Mouse (Mus musculus): Measurements from ENCODE around the gene Tent5c. TPM values are rescaled to one million over a fixed set of nuclear protein-coding genes. Genes with fewer than 3 reads are reported as not detected.

The Tent5c gene
- polyA plus RNA-seq, 1 experiment from 2014 or later: 31.3 TPM

- Histone ChIP-seq H3K36me3 (no peaks in the 10 kb centered on the region), H3K9me3 (no peaks in the 10 kb centered on the region), H3K4me2 (peak overlapping the region; percentile 100), H3K27me3 (replicated peaks) (peaks cover 47% of the 10 kb centered on the region), H3K27ac (replicated peaks) (no peak overlapping the region), H3K4me3 (peak overlapping the region; percentile 78), H3K9ac (no peak overlapping the region; the same call in 1 of the 2 replicates), H3K4me1 (peaks cover 22% of the 10 kb centered on the region)
- no peak for ATAC-seq (ENCODE audit: extremely low read depth, insufficient number of reproducible peaks, low FRiP score, low TSS enrichment)
- 58% methylated on average over 2 of the region's 2 CpGs for WGBS
These were observed 2.1 kb downstream of the Tent5c start for GRCm38 (mm10) chr3:100487046-100487445.

GRCm38 (mm10) chr3:100485390-100486132 is 3.6 kb downstream of the Tent5c start:
- H3K9me3 ChIP-seq: no peaks in the 10 kb centered on the region
- peaks cover 38% of the 10 kb centered on the region for H3K27me3 ChIP-seq (replicated peaks)
- peaks cover 23% of the 10 kb centered on the region for H3K4me1 ChIP-seq
- H3K9ac ChIP-seq: peak overlapping the region; percentile 50; the same call in 1 of the 2 replicates
- ATAC-seq (ENCODE audit: extremely low read depth, insufficient number of reproducible peaks, low FRiP score, low TSS enrichment): no peak
- whole genome bisulfite sequencing: 54% methylated on average over 11 of the region's 11 CpGs
- peak overlapping the region; percentile 15; the same call in 1 of the 2 replicates for H3K27ac ChIP-seq (replicated peaks)
- H3K4me2 ChIP-seq: peak overlapping the region; percentile 100
- H3K36me3 ChIP-seq: no peaks in the 10 kb centered on the region
- peak overlapping the region; percentile 78 for H3K4me3 ChIP-seq

GRCm38 (mm10) chr3:100482971-100483610 is 6.0 kb downstream of the Tent5c start:
- WGBS: 60% methylated on average over 5 of the region's 5 CpGs
- ATAC-seq (ENCODE audit: extremely low read depth, insufficient number of reproducible peaks, low FRiP score, low TSS enrichment): peak; percentile 23; the same call in 1 of the 2 replicates
- Histone ChIP-seq H3K4me2 (peak overlapping the region; percentile 100), H3K9ac (peak overlapping the region; percentile 16; the same call in 1 of the 2 replicates), H3K36me3 (no peaks in the 10 kb centered on the region), H3K27me3 (replicated peaks) (peaks cover 29% of the 10 kb centered on the region), H3K4me3 (peak overlapping the region; percentile 34), H3K9me3 (no peaks in the 10 kb centered on the region), H3K4me1 (peaks cover 14% of the 10 kb centered on the region), H3K27ac (replicated peaks) (peak overlapping the region; percentile 70; the same call in 1 of the 2 replicates)

DNA sequence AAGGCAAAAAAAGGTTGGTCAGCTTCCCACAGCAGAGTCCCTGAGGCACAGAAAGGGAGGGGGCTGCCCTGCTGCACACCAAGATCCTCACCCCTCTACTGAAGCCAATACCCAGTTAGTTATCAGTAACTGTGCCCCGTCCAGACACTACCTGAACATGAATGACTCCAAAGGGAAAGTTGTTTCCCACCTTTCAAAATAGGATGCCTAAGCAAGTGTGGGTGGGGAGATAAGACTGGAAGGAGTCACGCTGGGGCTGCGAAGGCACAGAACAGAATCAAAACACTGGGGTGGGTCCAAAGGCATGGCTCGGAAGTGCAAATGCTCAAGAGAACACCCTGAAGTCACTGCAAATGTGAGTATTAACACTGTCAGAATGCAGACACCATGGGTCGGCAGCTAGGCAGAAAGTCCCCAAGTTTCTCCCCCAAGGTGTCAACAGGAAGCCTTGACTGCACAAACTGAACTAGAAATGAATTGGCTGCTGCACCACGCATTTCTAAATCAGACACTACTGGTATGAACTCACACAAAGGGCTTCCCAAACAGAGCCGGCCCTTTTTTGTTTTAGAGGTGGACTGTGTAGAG is 6.7 kb downstream of the Tent5c start:
- peak overlapping the region; percentile 34 for H3K4me3 ChIP-seq
- peak overlapping the region; percentile 100 for H3K4me2 ChIP-seq
- peaks cover 22% of the 10 kb centered on the region for H3K27me3 ChIP-seq (replicated peaks)
- WGBS: 25% methylated on average over 7 of the region's 7 CpGs
- H3K9ac ChIP-seq: peak overlapping the region; percentile 16; the same call in 1 of the 2 replicates
- H3K36me3 ChIP-seq: no peaks in the 10 kb centered on the region
- H3K27ac ChIP-seq (replicated peaks): peak overlapping the region; percentile 70
- H3K4me1 ChIP-seq: peaks cover 12% of the 10 kb centered on the region
- ATAC-seq (ENCODE audit: extremely low read depth, insufficient number of reproducible peaks, low FRiP score, low TSS enrichment): peak; percentile 55; the same call in 1 of the 2 replicates
- no peaks in the 10 kb centered on the region for H3K9me3 ChIP-seq

- no peaks in the 10 kb centered on the region for H3K9me3 ChIP-seq
- peak overlapping the region; percentile 34 for H3K4me3 ChIP-seq
- ATAC-seq (ENCODE audit: extremely low read depth, insufficient number of reproducible peaks, low FRiP score, low TSS enrichment): no peak
- H3K4me1 ChIP-seq: peaks cover 12% of the 10 kb centered on the region
- no peak overlapping the region for H3K9ac ChIP-seq
- H3K36me3 ChIP-seq: no peaks in the 10 kb centered on the region
- 0 out of 2 replicates have a peak overlapping the region, but pooled peaks have one; percentile 15 for H3K27ac ChIP-seq (replicated peaks)
- H3K27me3 ChIP-seq (replicated peaks): peaks cover 7% of the 10 kb centered on the region; the same call in 1 of the 2 replicates
- H3K4me2 ChIP-seq: peak overlapping the region; percentile 100
- WGBS: 76% methylated on average over 7 of the region's 7 CpGs
These were observed 8.7 kb downstream of the Tent5c start for GRCm38 (mm10) chr3:100480251-100481005.

DNA sequence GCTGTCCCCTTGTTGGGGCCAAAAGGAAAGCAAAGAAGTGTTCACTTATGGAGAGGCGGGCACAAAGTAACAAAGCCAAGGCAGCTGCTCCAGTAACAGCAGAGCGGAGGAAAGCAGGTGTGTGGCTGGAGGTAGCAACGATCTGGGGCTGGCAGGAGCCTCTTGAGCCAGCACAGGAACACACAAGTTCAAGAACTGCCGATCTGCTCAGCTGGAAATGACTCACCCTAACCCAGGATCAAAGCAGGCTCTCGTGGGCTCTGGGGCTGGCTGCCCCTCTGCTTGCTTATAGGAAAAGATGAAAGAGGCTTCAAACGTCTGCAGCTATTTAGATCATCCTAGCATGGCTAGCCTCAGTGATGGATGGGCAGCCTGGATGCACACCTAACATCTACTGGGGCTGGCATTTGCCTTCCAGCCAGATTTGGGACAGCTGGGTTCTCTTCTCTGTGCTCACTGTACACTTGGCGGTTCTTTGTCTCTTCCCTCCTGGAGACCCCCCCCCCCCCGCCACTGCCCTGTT is 14.1 kb downstream of the Tent5c start:
- no peak for ATAC-seq (ENCODE audit: extremely low read depth, insufficient number of reproducible peaks, low FRiP score, low TSS enrichment)
- 51% methylated on average over 8 of the region's 8 CpGs for WGBS
- Histone ChIP-seq H3K9ac (no peak overlapping the region), H3K4me2 (no peak overlapping the region), H3K27me3 (replicated peaks) (0 out of 2 replicates have a peak, but pooled peaks cover 8% of the 10 kb centered on the region), H3K4me3 (no peak overlapping the region), H3K36me3 (0 out of 2 replicates have a peak, but pooled peaks cover 5% of the 10 kb centered on the region), H3K27ac (replicated peaks) (no peak overlapping the region), H3K9me3 (no peaks in the 10 kb centered on the region), H3K4me1 (no peaks in the 10 kb centered on the region)

DNA sequence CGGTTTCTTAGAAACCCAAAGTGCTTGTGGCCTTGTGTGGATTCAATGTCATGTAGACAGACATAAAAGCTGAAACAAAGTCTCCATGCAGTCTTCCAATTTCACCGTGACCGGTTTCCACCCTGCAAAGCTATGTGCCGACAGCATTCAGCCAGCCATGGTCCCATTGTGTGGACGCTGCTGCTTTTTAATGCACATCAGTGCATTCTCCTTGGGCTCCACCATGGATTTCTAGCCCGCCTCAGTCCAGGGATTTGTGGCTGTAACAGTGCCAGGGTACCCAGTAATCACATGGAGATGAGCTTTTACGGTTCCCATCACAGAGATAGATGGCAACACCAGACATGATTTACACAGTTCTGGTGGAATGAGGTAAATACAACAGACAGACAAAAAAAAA is 14.6 kb downstream of the Tent5c start:
- Histone ChIP-seq H3K27ac (replicated peaks) (no peak overlapping the region), H3K4me1 (no peaks in the 10 kb centered on the region), H3K9me3 (no peaks in the 10 kb centered on the region), H3K36me3 (0 out of 2 replicates have a peak, but pooled peaks cover 5% of the 10 kb centered on the region), H3K27me3 (replicated peaks) (0 out of 2 replicates have a peak, but pooled peaks cover 8% of the 10 kb centered on the region), H3K9ac (no peak overlapping the region), H3K4me2 (no peak overlapping the region), H3K4me3 (no peak overlapping the region)
- ATAC-seq (ENCODE audit: extremely low read depth, insufficient number of reproducible peaks, low FRiP score, low TSS enrichment): no peak
- WGBS: 88% methylated on average over 7 of the region's 7 CpGs

DNA sequence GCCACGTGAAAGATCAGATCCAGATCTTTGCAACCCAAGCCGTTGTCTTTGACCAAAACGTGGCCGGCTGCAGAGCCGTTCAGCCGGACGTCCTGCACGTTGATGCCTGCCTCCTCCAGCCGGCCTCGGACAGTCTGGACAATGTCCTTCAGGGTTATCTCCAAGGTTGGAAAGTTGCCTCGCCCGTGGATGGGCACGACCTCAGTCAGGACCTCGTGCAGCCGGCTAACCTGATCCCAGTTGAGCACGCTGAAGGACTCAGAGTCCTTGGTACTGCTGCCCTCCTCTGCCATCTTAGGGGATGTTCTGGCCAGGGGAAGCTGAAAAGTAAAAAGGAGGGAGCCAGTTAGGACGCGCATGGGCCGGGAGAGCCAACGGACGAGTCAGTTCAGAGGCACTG is 16.0 kb downstream of the Tent5c start:
- WGBS: 61% methylated on average over 21 of the region's 21 CpGs
- Histone ChIP-seq H3K36me3 (0 out of 2 replicates have a peak, but pooled peaks cover 5% of the 10 kb centered on the region), H3K4me3 (no peak overlapping the region), H3K27me3 (replicated peaks) (0 out of 2 replicates have a peak, but pooled peaks cover 8% of the 10 kb centered on the region), H3K9me3 (no peaks in the 10 kb centered on the region), H3K27ac (replicated peaks) (no peak overlapping the region), H3K4me2 (no peak overlapping the region), H3K9ac (no peak overlapping the region), H3K4me1 (no peaks in the 10 kb centered on the region)
- no peak for ATAC-seq (ENCODE audit: extremely low read depth, insufficient number of reproducible peaks, low FRiP score, low TSS enrichment)

- Histone ChIP-seq H3K4me2 (no peak overlapping the region), H3K36me3 (0 out of 2 replicates have a peak, but pooled peaks cover 5% of the 10 kb centered on the region), H3K4me3 (no peak overlapping the region), H3K27ac (replicated peaks) (no peak overlapping the region), H3K27me3 (replicated peaks) (0 out of 2 replicates have a peak, but pooled peaks cover 5% of the 10 kb centered on the region), H3K9me3 (no peaks in the 10 kb centered on the region), H3K4me1 (no peaks in the 10 kb centered on the region), H3K9ac (no peak overlapping the region)
- WGBS: 57% methylated on average over 3 of the region's 3 CpGs
- ATAC-seq (ENCODE audit: extremely low read depth, insufficient number of reproducible peaks, low FRiP score, low TSS enrichment): no peak
These were observed 18.2 kb downstream of the Tent5c start for GRCm38 (mm10) chr3:100470902-100471301.

- no peak overlapping the region for H3K4me3 ChIP-seq
- H3K9ac ChIP-seq: no peak overlapping the region
- WGBS: 74% methylated on average over 3 of the region's 3 CpGs
- H3K9me3 ChIP-seq: no peaks in the 10 kb centered on the region
- H3K4me1 ChIP-seq: no peaks in the 10 kb centered on the region
- H3K4me2 ChIP-seq: no peak overlapping the region
- H3K36me3 ChIP-seq: 0 out of 2 replicates have a peak, but pooled peaks cover 5% of the 10 kb centered on the region
- no peak overlapping the region for H3K27ac ChIP-seq (replicated peaks)
- ATAC-seq (ENCODE audit: extremely low read depth, insufficient number of reproducible peaks, low FRiP score, low TSS enrichment): no peak
- 0 out of 2 replicates have a peak, but pooled peaks cover 5% of the 10 kb centered on the region for H3K27me3 ChIP-seq (replicated peaks)
These were observed 19.0 kb downstream of the Tent5c start for GRCm38 (mm10) chr3:100470101-100470500.

All from heart, embryonic 13.5 days (tissue).